Comparison of ENCODE assay signal across 14 mouse cellular contexts in the genomic region with DNA sequence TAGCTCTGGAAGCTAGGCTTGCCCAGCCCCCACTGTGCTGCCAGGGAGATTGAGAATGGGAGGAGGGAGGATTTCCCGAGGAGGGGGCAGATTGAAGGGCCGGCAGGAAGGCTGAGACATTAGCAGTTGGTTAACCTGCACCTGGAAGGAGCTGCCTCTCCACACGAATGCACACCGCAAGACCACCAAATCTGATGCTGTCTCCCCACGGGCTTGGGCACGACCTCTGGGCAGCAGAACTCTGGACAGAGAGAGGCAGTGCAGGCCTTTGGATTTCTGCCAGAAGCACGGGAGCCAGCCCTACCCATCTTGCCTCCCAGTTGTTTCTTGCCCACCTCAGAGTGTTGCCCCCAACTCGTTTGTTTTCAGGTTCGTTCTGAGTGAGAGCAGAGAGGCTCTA. TPM values are rescaled to one million over a fixed set of nuclear protein-coding genes. Genes with fewer than 3 reads are reported as not detected.
DNase-seq lines count a peak whose midpoint lies in the region; ATAC-seq and TF ChIP-seq lines count a peak whose summit lies in the region.
"Had no signal": no experiment of that assay in that cellular context is flagged by ENCODE, and none has a peak within 500 bp of the region (broad histone marks: within the 10 kb centered on the region; RNA-seq: fewer than 3 reads in every experiment).

No protein-coding gene starts in this region.

- peaks cover 30% of the 10 kb centered on the region for H3K4me1 ChIP-seq in midbrain, embryonic 13.5 days (replicated peaks)
- peaks cover 10% of the 10 kb centered on the region; the same call in 1 of the 2 replicates for H3K4me1 ChIP-seq in small intestine, adult 2 months (ENCODE audit: control insufficient read depth, insufficient read depth, insufficient read length, low read length)
- H3K4me1 ChIP-seq in thymus, adult 2 months (replicated peaks; ENCODE audit: control insufficient read depth, insufficient read depth, low read length): peaks cover 12% of the 10 kb centered on the region; the same call in 1 of the 2 replicates

- no peaks in the 10 kb centered on the region for H3K9me3 ChIP-seq in midbrain, embryonic 13.5 days
- H3K9me3 ChIP-seq: liver, embryonic 12.5 days had no signal

- whole genome bisulfite sequencing in midbrain, embryonic 13.5 days: under 1% methylated on average over 9 of the region's 9 CpGs
- 1% methylated on average over 9 of the region's 9 CpGs for WGBS in small intestine, adult 2 months
- 3% methylated on average over 9 of the region's 9 CpGs for WGBS in thymus, adult 2 months

- no peak for TF ChIP-seq CTCF in small intestine, adult 2 months (IDR thresholded peaks at IDR 0.05; ENCODE audit: extremely low read depth, insufficient read length, insufficient replicate concordance, low read depth, low read length)
- TF ChIP-seq CTCF in thymus, adult 2 months (IDR thresholded peaks at IDR 0.05; ENCODE audit: borderline replicate concordance, control insufficient read depth, extremely low read depth, insufficient read depth, low read length, poor library complexity): no peak

- peak overlapping the region; percentile 67 for H3K9ac ChIP-seq in midbrain, embryonic 13.5 days (replicated peaks)
- H3K9ac ChIP-seq: liver, embryonic 12.5 days had no signal

- TF ChIP-seq POLR2A in small intestine, adult 2 months (IDR thresholded peaks at IDR 0.05; ENCODE audit: low read depth, low read length): no peak
- no peak for TF ChIP-seq POLR2A in thymus, adult 2 months (IDR thresholded peaks at IDR 0.05; ENCODE audit: control insufficient read depth, extremely low read depth, insufficient read depth, low read length, poor library complexity)

- H3K4me2 ChIP-seq in midbrain, embryonic 13.5 days (replicated peaks): peak overlapping the region; percentile 69
- H3K4me2 ChIP-seq: liver, embryonic 12.5 days had no signal

- H3K27ac ChIP-seq in midbrain, embryonic 13.5 days: peak overlapping the region; percentile 48
- H3K27ac ChIP-seq in small intestine, adult 2 months (ENCODE audit: insufficient read depth, low read depth, low read length): no peak overlapping the region
- no peak overlapping the region for H3K27ac ChIP-seq in thymus, adult 2 months (ENCODE audit: control insufficient read depth, insufficient read depth, low read length)
- H3K27ac ChIP-seq: liver, embryonic 12.5 days had no signal

- peaks cover 98% of the 10 kb centered on the region for H3K27me3 ChIP-seq in midbrain, embryonic 13.5 days
- H3K27me3 ChIP-seq in small intestine, adult 2 months (ENCODE audit: control insufficient read depth, insufficient read depth, low read length): peaks cover 52% of the 10 kb centered on the region
- peaks cover 19% of the 10 kb centered on the region for H3K27me3 ChIP-seq in thymus, adult 2 months (ENCODE audit: control insufficient read depth, insufficient read depth, low read length)

- peak; percentile 37 to 41 for DNase-seq in cerebellum, postnatal 14 days
- DNase-seq in cerebellum, adult 9-10 months: no peak
- peak; percentile 8 for DNase-seq in testis, postnatal 14 days (ENCODE audit: low spot score)
- DNase-seq in testis, postnatal 10 days (ENCODE audit: low spot score): no peak
- DNase-seq in ovary, adult 18-20 months (ENCODE audit: low spot score): no peak
- DNase-seq in thymus, adult 2 months: no peak
- DNase-seq: kidney, adult 11 months; thymus, postnatal 14 days had no signal

- peak overlapping the region; percentile 51 for H3K4me3 ChIP-seq in midbrain, embryonic 13.5 days (replicated peaks)
- H3K4me3 ChIP-seq in small intestine, adult 2 months (ENCODE audit: low read depth, low read length): peak overlapping the region; percentile 4; the same call in 1 of the 2 replicates
- H3K4me3 ChIP-seq in thymus, adult 2 months (ENCODE audit: control insufficient read depth, insufficient read depth, low read length): no peak overlapping the region
- H3K4me3 ChIP-seq: erythroblast, embryonic 14.5 days; liver, embryonic 12.5 days had no signal

- no peaks in the 10 kb centered on the region for H3K36me3 ChIP-seq in midbrain, embryonic 13.5 days
- H3K36me3 ChIP-seq in small intestine, adult 2 months (ENCODE audit: control insufficient read depth, insufficient read depth, low read length): no peaks in the 10 kb centered on the region
- no peaks in the 10 kb centered on the region for H3K36me3 ChIP-seq in thymus, adult 2 months (ENCODE audit: control insufficient read depth, insufficient read depth, low read length)
- H3K36me3 ChIP-seq: G1E; liver, embryonic 12.5 days had no signal

- no peak for ATAC-seq in midbrain, embryonic 13.5 days
- ATAC-seq: liver, embryonic 12.5 days had no signal

RNA-seq across cellular contexts. Expression of a gene that starts 8.8 kb away (rescaled TPM):
- 9.7 and 10.4 TPM in 2 replicates for polyA plus RNA-seq in midbrain, embryonic 13.5 days (2015; fragmentation: Nextera tagmentation; extraction: Ambion mirVana)
- polyA plus RNA-seq in small intestine, adult 2 months (2012; rRNA removed): 1.2 and 6.3 TPM in 2 replicates
- 2.7 and 4.0 TPM in 2 replicates for polyA plus RNA-seq in thymus, adult 2 months (2012; rRNA removed)
- polyA plus RNA-seq: G1E; heart, postnatal 0 days had no signal

RNA-seq across cellular contexts. Expression of a gene that starts 54.2 kb away (rescaled TPM):
- polyA plus RNA-seq in midbrain, embryonic 13.5 days (2015; fragmentation: Nextera tagmentation; extraction: Ambion mirVana): 33.4 and 39.1 TPM in 2 replicates
- polyA plus RNA-seq in small intestine, adult 2 months (2012; rRNA removed): 2.2 and 3.5 TPM in 2 replicates
- 13.3 and 17.4 TPM in 2 replicates for polyA plus RNA-seq in thymus, adult 2 months (2012; rRNA removed)

Comparison
In these comparisons a context has a peak if more than half of its experiments do, and no peak if none do; other contexts are left out.
1. DNase-seq: peak in cerebellum, postnatal 14 days (2 of 2) and testis, postnatal 14 days (single experiment); none in cerebellum, adult 9-10 months (single experiment), testis, postnatal 10 days (single experiment), ovary, adult 18-20 months (single experiment) and thymus, adult 2 months (single experiment).